Comparison of ENCODE assay signal across 8 mouse cellular contexts in the genomic region with DNA sequence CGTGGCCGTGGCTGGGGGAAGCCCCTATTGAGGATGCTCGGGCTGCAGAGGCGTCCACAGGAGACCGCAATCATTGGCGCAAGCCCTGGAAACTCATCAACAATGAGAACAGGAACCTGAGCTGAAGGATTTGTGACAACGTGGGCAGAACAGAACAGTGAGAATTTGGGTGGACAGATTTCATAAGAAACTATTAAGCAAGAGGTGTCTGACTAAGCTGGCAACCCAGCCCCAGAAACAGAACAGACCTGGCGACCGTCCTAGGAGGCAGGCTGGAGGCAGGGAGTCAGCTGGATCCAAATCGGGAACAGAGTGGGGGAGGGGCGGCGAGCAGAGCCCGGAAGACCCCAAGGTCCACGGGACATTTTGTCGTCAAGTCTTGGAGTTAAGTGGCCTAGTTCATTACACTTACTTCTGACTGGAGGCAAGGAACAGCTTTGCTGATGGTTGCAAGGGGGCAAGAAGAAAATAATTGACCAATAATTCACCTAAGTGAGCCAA. TPM values are rescaled to one million over a fixed set of nuclear protein-coding genes. Genes with fewer than 3 reads are reported as not detected.
A peak's percentile ranks its signal among the peaks of the same experiment; 100 is the strongest.
DNase-seq lines count a peak whose midpoint lies in the region; ATAC-seq and TF ChIP-seq lines count a peak whose summit lies in the region.

No protein-coding gene starts in this region.

- WGBS in heart, embryonic 14.5 days = 2% methylated on average over 15 of the region's 15 CpGs
- WGBS in kidney, embryonic 16.5 days = 4% methylated on average over 15 of the region's 15 CpGs
- WGBS in lung, embryonic 14.5 days = 7% methylated on average over 15 of the region's 15 CpGs

- H3K9ac ChIP-seq in heart, embryonic 14.5 days (ENCODE audit: low read length) = peak overlapping the region; percentile 52
- H3K9ac ChIP-seq in kidney, embryonic 16.5 days (replicated peaks; ENCODE audit: low read length) = 0 out of 2 replicates have a peak overlapping the region, but pooled peaks have one; percentile 4
- H3K9ac ChIP-seq in lung, embryonic 14.5 days = peak overlapping the region; percentile 9; the same call in 1 of the 2 replicates

- no peak for ATAC-seq in heart, embryonic 14.5 days (ENCODE audit: insufficient number of reproducible peaks, insufficient read depth, low FRiP score, low read depth)
- ATAC-seq in kidney, embryonic 16.5 days (ENCODE audit: low FRiP score, low TSS enrichment) = no peak
- no peak for ATAC-seq in lung, embryonic 14.5 days (ENCODE audit: insufficient read depth)
- ATAC-seq in neutrophil, adult 5-6 weeks (ENCODE audit: extremely low read depth, insufficient number of reproducible peaks, low FRiP score, poor library complexity, severe bottlenecking) = peak; percentile 89

- H3K4me2 ChIP-seq in heart, embryonic 14.5 days (ENCODE audit: low read length) = peak overlapping the region; percentile 67
- peak overlapping the region; percentile 41 for H3K4me2 ChIP-seq in kidney, embryonic 16.5 days (replicated peaks; ENCODE audit: low read depth, low read length)
- peak overlapping the region; percentile 51 for H3K4me2 ChIP-seq in lung, embryonic 14.5 days

- peak overlapping the region; percentile 15; the same call in 1 of the 2 replicates for H3K27ac ChIP-seq in embryonic fibroblast, embryonic 13.5 days (ENCODE audit: insufficient read depth, low read length)
- H3K27ac ChIP-seq in heart, embryonic 14.5 days (replicated peaks in 1 of 2; ENCODE audit: control insufficient read depth in 1 of 2, insufficient read depth in 1 of 2, low read depth in 2 of 2, low read length in 2 of 2) = no peak overlapping the region
- H3K27ac ChIP-seq in kidney, embryonic 16.5 days (ENCODE audit: low read length) = no peak overlapping the region
- no peak overlapping the region for H3K27ac ChIP-seq in lung, embryonic 14.5 days (ENCODE audit: low read depth)

- peak; percentile 28 for DNase-seq in urinary bladder, adult 2 months (ENCODE audit: low spot score)
- DNase-seq in urinary bladder, postnatal 4 days (ENCODE audit: low spot score in 2 of 2) = no peak
- peak; percentile 50 for DNase-seq in lung, embryonic 14.5 days
- no peak for DNase-seq in thymus, postnatal 10 days (ENCODE audit: low spot score in 2 of 2)

- no peaks in the 10 kb centered on the region for H3K9me3 ChIP-seq in heart, embryonic 14.5 days (ENCODE audit: control insufficient read depth, low read length)
- H3K9me3 ChIP-seq in kidney, embryonic 16.5 days (ENCODE audit: low read length) = no peaks in the 10 kb centered on the region; the same call in 1 of the 2 replicates
- H3K9me3 ChIP-seq in lung, embryonic 14.5 days (ENCODE audit: low read depth, low read length) = no peaks in the 10 kb centered on the region

- H3K4me1 ChIP-seq in embryonic fibroblast, embryonic 13.5 days (ENCODE audit: control insufficient read depth, insufficient read depth, low read length) = no peaks in the 10 kb centered on the region
- H3K4me1 ChIP-seq in heart, embryonic 14.5 days (ENCODE audit: control insufficient read depth in 2 of 2, insufficient read depth in 2 of 2, low read length in 2 of 2) = peaks cover 20 to 21% of the 10 kb centered on the region in 2 experiments
- H3K4me1 ChIP-seq in kidney, embryonic 16.5 days (ENCODE audit: insufficient read depth, low read length) = peaks cover 29% of the 10 kb centered on the region
- no peaks in the 10 kb centered on the region for H3K4me1 ChIP-seq in lung, embryonic 14.5 days (ENCODE audit: insufficient read depth)

- no peak for TF ChIP-seq CTCF in embryonic fibroblast, embryonic 13.5 days (IDR thresholded peaks at IDR 0.05; ENCODE audit: borderline replicate concordance, insufficient read depth, low read length)
- TF ChIP-seq CTCF in lung, embryonic 14.5 days (IDR thresholded peaks at IDR 0.05; ENCODE audit: low read depth) = no peak

- no peak for TF ChIP-seq POLR2A in embryonic fibroblast, embryonic 13.5 days (IDR thresholded peaks at IDR 0.05; ENCODE audit: low read depth, low read length)

- peaks cover 8% of the 10 kb centered on the region for H3K27me3 ChIP-seq in heart, embryonic 14.5 days (ENCODE audit: control insufficient read depth, insufficient read depth, low read length)
- peaks cover 42% of the 10 kb centered on the region for H3K27me3 ChIP-seq in kidney, embryonic 16.5 days (ENCODE audit: insufficient read depth, low read length)
- H3K27me3 ChIP-seq in lung, embryonic 14.5 days (ENCODE audit: insufficient read depth, low read length) = peaks cover 20% of the 10 kb centered on the region

- no peak overlapping the region for H3K4me3 ChIP-seq in embryonic fibroblast, embryonic 13.5 days (ENCODE audit: insufficient read depth, low read length)
- peak overlapping the region; percentile 20 to 32 for H3K4me3 ChIP-seq in heart, embryonic 14.5 days (ENCODE audit: control insufficient read depth in 1 of 2, insufficient read depth in 1 of 2, low read depth in 1 of 2, low read length in 2 of 2)
- peak overlapping the region; percentile 12 for H3K4me3 ChIP-seq in kidney, embryonic 16.5 days (ENCODE audit: low read length)
- H3K4me3 ChIP-seq in lung, embryonic 14.5 days (ENCODE audit: low read depth, low read length) = peak overlapping the region; percentile 14

- H3K36me3 ChIP-seq in heart, embryonic 14.5 days (ENCODE audit: control insufficient read depth, insufficient read depth, low read length) = no peaks in the 10 kb centered on the region
- no peaks in the 10 kb centered on the region for H3K36me3 ChIP-seq in kidney, embryonic 16.5 days (ENCODE audit: insufficient read depth, low read length)
- H3K36me3 ChIP-seq in lung, embryonic 14.5 days (ENCODE audit: insufficient read depth) = no peaks in the 10 kb centered on the region

RNA-seq across cellular contexts. Expression of gene Flt1, which starts 22.3 kb away (rescaled TPM):
- polyA plus RNA-seq in urinary bladder, adult 2 months (2012; rRNA removed) = 9.1 and 13.5 TPM in 2 replicates
- 38.2 and 41.4 TPM in 2 replicates for polyA plus RNA-seq in embryonic fibroblast, embryonic 13.5 days (2011; ENCODE audit: insufficient read length, low read depth, missing spikeins)
- polyA plus RNA-seq in heart, embryonic 14.5 days (2014; fragmentation: Nextera tagmentation; extraction: Ambion mirVana) = 28.9 and 29.5 TPM in 2 replicates
- 19.2 and 19.7 TPM in 2 replicates for polyA plus RNA-seq in kidney, embryonic 16.5 days (2015; fragmentation: Nextera tagmentation; extraction: Ambion mirVana)
- polyA plus RNA-seq in lung, embryonic 14.5 days (2014; fragmentation: Nextera tagmentation; extraction: Ambion mirVana) = 18.4 and 22.9 TPM in 2 replicates
- 0.93 and 1.1 TPM in 2 replicates for total RNA-seq in neutrophil, adult 5-6 weeks (2017)

Comparison
In these comparisons a context has a peak if more than half of its experiments do, and no peak if none do; other contexts are left out.
1. DNase-seq: peak in urinary bladder, adult 2 months (single experiment) and lung, embryonic 14.5 days (single experiment); none in urinary bladder, postnatal 4 days (0 of 2) and thymus, postnatal 10 days (0 of 2).
2. Peak in every context shown above with its lines, with median percentiles within 50 percentile points of each other: H3K4me2 ChIP-seq and H3K9ac ChIP-seq.